In the genomic region with DNA sequence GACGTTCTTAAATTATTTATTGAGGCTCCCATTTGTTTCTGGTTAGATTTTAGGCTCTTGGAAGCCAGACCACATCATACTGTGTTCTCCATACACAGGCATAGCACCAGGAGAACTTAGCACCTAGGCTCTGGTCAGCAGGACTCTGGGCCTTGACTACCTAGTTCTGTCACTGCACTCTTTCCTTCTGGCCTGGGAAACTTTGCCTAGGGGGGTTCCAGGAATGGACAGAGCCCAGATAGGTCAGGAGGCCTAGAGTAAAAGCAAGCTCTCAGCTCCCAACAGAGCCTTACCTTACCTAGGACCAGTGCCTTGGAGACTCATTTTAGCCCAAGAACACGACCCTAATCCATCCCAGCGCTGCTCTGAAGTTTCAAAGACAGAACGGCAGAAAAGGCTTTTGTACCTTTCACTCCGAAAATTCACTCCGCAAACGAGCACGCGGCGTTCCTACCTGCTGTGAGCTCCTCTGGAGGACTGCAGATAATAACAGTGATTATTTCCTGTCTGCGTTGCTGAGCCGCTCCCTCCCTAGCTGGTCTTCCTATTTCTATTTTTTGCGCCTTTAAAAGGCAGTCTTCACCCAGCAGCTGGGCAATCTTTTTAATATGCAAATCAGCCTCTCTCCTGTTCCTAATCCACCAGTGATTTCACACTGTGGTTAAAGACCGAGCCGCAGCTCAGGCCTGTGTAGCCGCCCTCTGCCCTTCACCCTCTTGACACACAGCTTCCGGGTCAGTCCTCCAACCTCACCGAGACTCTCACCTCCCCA, we compare ENCODE assay signal across 11 mouse cellular contexts. TPM values are rescaled to one million over a fixed set of nuclear protein-coding genes. Genes with fewer than 3 reads are reported as not detected.
A peak's percentile ranks its signal among the peaks of the same experiment; 100 is the strongest.
DNase-seq lines count a peak whose midpoint lies in the region; ATAC-seq lines count a peak whose summit lies in the region.
"Had no signal": no experiment of that assay in that cellular context is flagged by ENCODE, and none has a peak within 500 bp of the region (broad histone marks: within the 10 kb centered on the region; RNA-seq: fewer than 3 reads in every experiment).

No protein-coding gene starts in this region.

- no peak overlapping the region for H3K4me2 ChIP-seq in lung, embryonic 15.5 days
- H3K4me2 ChIP-seq in embryonic facial prominence, embryonic 14.5 days (ENCODE audit: low read depth, low read length): peak overlapping the region; percentile 11
- H3K4me2 ChIP-seq in limb, embryonic 11.5 days (ENCODE audit: low read depth, severe bottlenecking): no peak overlapping the region
- no peak overlapping the region for H3K4me2 ChIP-seq in stomach, embryonic 15.5 days

- H3K27ac ChIP-seq in lung, embryonic 15.5 days: 0 out of 2 replicates have a peak overlapping the region, but pooled peaks have one; percentile 21
- no peak overlapping the region; the same call in 1 of the 2 replicates for H3K27ac ChIP-seq in embryonic facial prominence, embryonic 14.5 days (replicated peaks; ENCODE audit: low read depth, low read length)
- H3K27ac ChIP-seq in limb, embryonic 11.5 days (replicated peaks; ENCODE audit: low read depth, low read length): peak overlapping the region; percentile 47; the same call in 1 of the 2 replicates
- peak overlapping the region; percentile 32; the same call in 1 of the 2 replicates for H3K27ac ChIP-seq in stomach, embryonic 15.5 days

- peaks cover 40% of the 10 kb centered on the region for H3K4me1 ChIP-seq in lung, embryonic 15.5 days
- peaks cover 18% of the 10 kb centered on the region for H3K4me1 ChIP-seq in embryonic facial prominence, embryonic 14.5 days (ENCODE audit: control insufficient read depth, insufficient read depth, low read length)
- H3K4me1 ChIP-seq in limb, embryonic 11.5 days (ENCODE audit: control insufficient read depth, insufficient read depth, low read length): peaks cover 13% of the 10 kb centered on the region
- peaks cover 23% of the 10 kb centered on the region for H3K4me1 ChIP-seq in stomach, embryonic 15.5 days

- no peak for DNase-seq in lung, postnatal 4 days
- DNase-seq in embryonic facial prominence, embryonic 14.5 days (ENCODE audit: low spot score): no peak
- DNase-seq in limb, embryonic 11.5 days (ENCODE audit: low spot score): no peak
- DNase-seq in thymus, postnatal 4 days: no peak
- DNase-seq in cerebellum, postnatal 10 days: no peak
- no peak for DNase-seq in c-Kit-positive CD71-positive TER-119-positive erythroid progenitor cells, embryonic 14.5 days (ENCODE audit: low spot score)
- DNase-seq: adrenal gland, postnatal 36 days; gastrocnemius, postnatal 25 days had no signal

- WGBS in lung, embryonic 15.5 days: 29% methylated on average over 18 of the region's 18 CpGs
- WGBS in embryonic facial prominence, embryonic 14.5 days: 14% methylated on average over 18 of the region's 18 CpGs
- 21% methylated on average over 18 of the region's 18 CpGs for WGBS in limb, embryonic 11.5 days
- WGBS in stomach, embryonic 15.5 days: 29% methylated on average over 18 of the region's 18 CpGs

- no peak for ATAC-seq in lung, embryonic 15.5 days (ENCODE audit: borderline replicate concordance, extremely low read depth, low FRiP score, low TSS enrichment)
- ATAC-seq in embryonic facial prominence, embryonic 14.5 days (ENCODE audit: low read depth): no peak
- no peak for ATAC-seq in limb, embryonic 11.5 days (ENCODE audit: insufficient number of reproducible peaks, low FRiP score, low TSS enrichment, low read depth)
- ATAC-seq in stomach, embryonic 15.5 days (ENCODE audit: insufficient read depth, low FRiP score, low read depth): no peak

- no peaks in the 10 kb centered on the region for H3K9me3 ChIP-seq in lung, embryonic 15.5 days
- H3K9me3 ChIP-seq in embryonic facial prominence, embryonic 14.5 days (ENCODE audit: control insufficient read depth, low read length): no peaks in the 10 kb centered on the region
- H3K9me3 ChIP-seq in limb, embryonic 11.5 days (ENCODE audit: control insufficient read depth, low read length): no peaks in the 10 kb centered on the region
- H3K9me3 ChIP-seq in stomach, embryonic 15.5 days: no peaks in the 10 kb centered on the region
- H3K9me3 ChIP-seq: megakaryocyte, embryonic 14.5 days had no signal

- H3K9ac ChIP-seq in lung, embryonic 15.5 days: no peak overlapping the region
- no peak overlapping the region for H3K9ac ChIP-seq in embryonic facial prominence, embryonic 14.5 days (ENCODE audit: low read depth, low read length)
- no peak overlapping the region for H3K9ac ChIP-seq in limb, embryonic 11.5 days (ENCODE audit: low read length)
- no peak overlapping the region for H3K9ac ChIP-seq in stomach, embryonic 15.5 days

- H3K36me3 ChIP-seq in lung, embryonic 15.5 days: no peaks in the 10 kb centered on the region
- H3K36me3 ChIP-seq in embryonic facial prominence, embryonic 14.5 days (ENCODE audit: control insufficient read depth, insufficient read depth, low read length): no peaks in the 10 kb centered on the region
- H3K36me3 ChIP-seq in limb, embryonic 11.5 days (ENCODE audit: control insufficient read depth, insufficient read depth, low read length): no peaks in the 10 kb centered on the region
- H3K36me3 ChIP-seq in stomach, embryonic 15.5 days: no peaks in the 10 kb centered on the region

- H3K27me3 ChIP-seq in lung, embryonic 15.5 days: peaks cover 5% of the 10 kb centered on the region; the same call in 1 of the 2 replicates
- no peaks in the 10 kb centered on the region; the same call in 1 of the 2 replicates for H3K27me3 ChIP-seq in embryonic facial prominence, embryonic 14.5 days (replicated peaks; ENCODE audit: control insufficient read depth, insufficient read depth, low read length)
- no peaks in the 10 kb centered on the region for H3K27me3 ChIP-seq in limb, embryonic 11.5 days (ENCODE audit: control insufficient read depth, insufficient read depth, low read length)
- H3K27me3 ChIP-seq in stomach, embryonic 15.5 days (replicated peaks): no peaks in the 10 kb centered on the region; the same call in none of the 2 replicates

- no peak overlapping the region for H3K4me3 ChIP-seq in lung, embryonic 15.5 days
- H3K4me3 ChIP-seq in embryonic facial prominence, embryonic 14.5 days (ENCODE audit: low read depth, low read length): no peak overlapping the region
- H3K4me3 ChIP-seq in limb, embryonic 11.5 days (ENCODE audit: low read depth, low read length): no peak overlapping the region
- no peak overlapping the region for H3K4me3 ChIP-seq in stomach, embryonic 15.5 days (replicated peaks)
- H3K4me3 ChIP-seq: megakaryocyte, embryonic 14.5 days had no signal

RNA-seq across cellular contexts. Expression of gene Rab4a, which starts 52.0 kb away (rescaled TPM):
- polyA plus RNA-seq in lung, embryonic 15.5 days (2015; fragmentation: Nextera tagmentation; extraction: Ambion mirVana): 33.2 and 33.8 TPM in 2 replicates
- polyA plus RNA-seq in embryonic facial prominence, embryonic 14.5 days (2014; fragmentation: Nextera tagmentation; extraction: Ambion mirVana): 46.6 and 46.8 TPM in 2 replicates
- 54.6 and 54.8 TPM in 2 replicates for polyA plus RNA-seq in limb, embryonic 11.5 days (2014; fragmentation: Nextera tagmentation; extraction: Ambion mirVana)
- 46.7 and 49.1 TPM in 2 replicates for polyA plus RNA-seq in stomach, embryonic 15.5 days (2015; fragmentation: Nextera tagmentation; extraction: Ambion mirVana)
